Mouse (Mus musculus) layer of hippocampus, postnatal 14 days (tissue): Measurements from ENCODE around the gene Spdya. TPM values are rescaled to one million over a fixed set of nuclear protein-coding genes. Genes with fewer than 3 reads are reported as not detected.
"Not testable (repeated sequence)": the region's sequence is repeated elsewhere in the genome, so short reads cannot be mapped to it uniquely, and the experiment has no call there.

Experiments used
- DNase-seq, 2 experiments: peaks; one replicate each; pipeline ENCODE4 v3.0.0; 2021 to 2022; ENCODE audit warnings: low spot score in 2 of 2, mixed read lengths in 1 of 2
- long read RNA-seq, 2 experiments: library from polyadenylated mRNA; stranded (forward); transcript quantifications; one replicate each; pipeline ENCODE4 v2.0.0; 2021
- total RNA-seq, 2 experiments: library from RNA; stranded (reverse); gene quantifications; 2 replicates each; pipeline ENCODE4 v1.2.3; 2021

Gene Spdya
- 1 to 10 TPM; 1.0 to 1.1 TPM for total RNA-seq
- long read RNA-seq, experiment 1, partial matches to known transcripts, result 0 of 1 reads
- long read RNA-seq, experiment 1, other reads (novel, unspliced or antisense), result 1 of 1 reads
- long read RNA-seq, experiment 2, partial matches to known transcripts, result 0 of 1 reads
- long read RNA-seq, experiment 2, other reads (novel, unspliced or antisense), result 1 of 1 reads

- peak; percentile 75 to 79 for DNase-seq
Measured at GRCm38 (mm10) chr17:71551757-71552451, at the start of gene Spdya. TSS of gene Spdya (plus strand) at chr17:71552061.

- DNase-seq, result no peak
Measured at GRCm38 (mm10) chr17:71506832-71507231, 45.0 kb upstream of the Spdya start.

- no peak for DNase-seq
Measured at GRCm38 (mm10) chr17:71510297-71510696, 41.6 kb upstream of the Spdya start.

- no peak for DNase-seq
Measured at GRCm38 (mm10) chr17:71526302-71526708, 25.6 kb upstream of the Spdya start.

- DNase-seq, result peak; percentile 90 to 93
Measured at GRCm38 (mm10) chr17:71526711-71527564, 24.9 kb upstream of the Spdya start, which contains the start of gene Ndc80. TSS of gene Ndc80 (minus strand) at chr17:71526857.

- DNase-seq, result no peak
Measured at GRCm38 (mm10) chr17:71528042-71528441, 23.8 kb upstream of the Spdya start.

GRCm38 (mm10) chr17:71535595-71535994 lies 16.3 kb upstream of the Spdya start:
- DNase-seq, result not testable (repeated sequence)

GRCm38 (mm10) chr17:71537164-71537563 lies 14.7 kb upstream of the Spdya start:
- DNase-seq, result no peak

- DNase-seq, result peak in 1 of 2 experiments; percentile 32
Measured at GRCm38 (mm10) chr17:71548586-71548985, 3.3 kb upstream of the Spdya start.

GRCm38 (mm10) chr17:71551350-71551749 lies 511 bp upstream of the Spdya start:
- no peak for DNase-seq

- DNase-seq, result no peak
Measured at GRCm38 (mm10) chr17:71552901-71553300, 1.0 kb downstream of the Spdya start.

GRCm38 (mm10) chr17:71561631-71562030 lies 9.8 kb downstream of the Spdya start:
- DNase-seq, result peak in 1 of 2 experiments; percentile 46

GRCm38 (mm10) chr17:71579176-71579705 lies 27.4 kb downstream of the Spdya start:
- DNase-seq, result no peak

- DNase-seq, result no peak
Measured at GRCm38 (mm10) chr17:71597881-71598658, 46.2 kb downstream of the Spdya start.

GRCm38 (mm10) chr17:71598659-71599554 lies 47.0 kb downstream of the Spdya start:
- peak; percentile 87 to 93 for DNase-seq

GRCm38 (mm10) chr17:71615638-71616318 lies 63.9 kb downstream of the Spdya start, which contains the start of gene Wdr43:
TSS of gene Wdr43 (plus strand) at chr17:71615895.
- DNase-seq, result peak; percentile 93 to 97

GRCm38 (mm10) chr17:71616319-71617032 lies 64.6 kb downstream of the Spdya start:
- DNase-seq, result peak; percentile 4 to 16

GRCm38 (mm10) chr17:71617033-71617362 lies 65.1 kb downstream of the Spdya start:
- DNase-seq, result no peak
